Mouse (Mus musculus): ENCODE data around the gene Syt12. TPM values are rescaled to one million over a fixed set of nuclear protein-coding genes. Genes with fewer than 3 reads are reported as not detected.

The Syt12 gene
- polyA plus RNA-seq, 1 experiment from 2014 or later, result 1.9 TPM

- Histone ChIP-seq H3K9me3 (replicated peaks; ENCODE audit: control insufficient read depth, low read length) (no peaks in the 10 kb centered on the region), H3K36me3 (ENCODE audit: control insufficient read depth, insufficient read depth, low read length) (no peaks in the 10 kb centered on the region), H3K4me1 (ENCODE audit: control insufficient read depth, insufficient read depth, low read length) (no peaks in the 10 kb centered on the region), H3K4me3 (ENCODE audit: low read depth, low read length) (no peak overlapping the region), H3K27ac (ENCODE audit: low read depth, low read length) (no peak overlapping the region), H3K4me2 (ENCODE audit: low read length) (no peak overlapping the region), H3K27me3 (replicated peaks; ENCODE audit: control insufficient read depth, insufficient read depth, low read length) (peaks cover 8% of the 10 kb centered on the region; the same call in 1 of the 2 replicates), H3K9ac (ENCODE audit: low read length) (no peak overlapping the region)
- ATAC-seq (no peak), DNase-seq (ENCODE audit: low spot score) (no peak)
- WGBS, result 83% methylated on average over 1 of the region's 1 CpGs
Observed at GRCm38 (mm10) chr19:4434999-4435398, 42.2 kb downstream of the Syt12 start.

DNA sequence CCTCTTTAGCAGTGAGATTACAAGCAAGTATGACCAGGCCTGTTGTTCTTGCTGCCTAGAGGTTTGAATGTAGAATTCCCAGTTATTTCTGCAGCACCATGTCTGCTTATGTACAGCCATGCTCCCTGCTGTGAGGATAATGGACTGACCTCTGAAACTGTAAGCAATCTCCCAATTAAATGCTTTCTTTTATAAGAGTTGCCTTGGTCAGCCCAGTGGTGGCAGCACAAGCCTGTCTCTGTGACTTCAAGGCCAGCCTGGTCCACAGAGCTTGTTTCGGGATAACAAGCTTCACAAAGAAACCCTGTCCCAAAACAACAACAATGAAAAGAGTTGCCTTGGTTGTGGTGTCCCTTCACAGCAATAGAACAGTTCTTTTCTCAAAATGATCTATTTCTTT, 43.5 kb downstream of the Syt12 start:
- Histone ChIP-seq H3K4me3 (ENCODE audit: low read depth, low read length) (no peak overlapping the region), H3K4me1 (ENCODE audit: control insufficient read depth, insufficient read depth, low read length) (no peaks in the 10 kb centered on the region), H3K4me2 (ENCODE audit: low read length) (no peak overlapping the region), H3K27me3 (replicated peaks; ENCODE audit: control insufficient read depth, insufficient read depth, low read length) (peaks cover 5% of the 10 kb centered on the region; the same call in 1 of the 2 replicates), H3K36me3 (ENCODE audit: control insufficient read depth, insufficient read depth, low read length) (no peaks in the 10 kb centered on the region), H3K9ac (ENCODE audit: low read length) (no peak overlapping the region), H3K9me3 (replicated peaks; ENCODE audit: control insufficient read depth, low read length) (no peaks in the 10 kb centered on the region), H3K27ac (ENCODE audit: low read depth, low read length) (no peak overlapping the region)
- WGBS, result 63% methylated on average over 1 of the region's 1 CpGs
- DNase-seq (ENCODE audit: low spot score) (no peak), ATAC-seq (no peak)

DNA sequence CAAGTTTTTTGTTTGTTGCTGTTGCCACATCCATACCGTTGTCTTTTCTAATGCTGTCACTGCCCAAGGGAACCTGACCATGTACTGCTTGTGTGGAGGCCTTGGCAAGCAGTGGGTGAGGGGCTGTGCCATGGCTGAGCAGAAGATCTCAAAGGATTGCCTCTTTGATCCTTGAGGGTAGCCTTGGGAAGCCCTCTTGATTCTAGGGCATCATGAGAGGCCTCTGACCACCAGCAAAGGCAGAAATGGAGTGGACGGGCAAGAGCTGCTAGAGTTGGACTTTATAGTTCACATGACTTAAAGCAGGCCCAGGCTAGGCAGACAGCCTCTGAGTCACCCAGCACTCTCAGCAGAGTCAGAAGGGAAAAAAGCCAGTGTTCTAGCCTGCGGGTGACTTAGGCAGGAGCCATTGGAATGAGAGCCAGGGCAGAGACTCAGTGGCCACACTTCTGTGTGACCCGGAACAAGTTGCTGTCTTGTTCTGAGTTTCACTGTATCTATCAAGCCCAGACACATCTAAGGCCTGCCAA, 47.1 kb downstream of the Syt12 start:
- DNase-seq (ENCODE audit: low spot score) (no peak), ATAC-seq (no peak)
- no peak overlapping the region for H3K4me2 ChIP-seq (ENCODE audit: low read length)
- H3K9ac ChIP-seq (ENCODE audit: low read length), result no peak overlapping the region
- no peaks in the 10 kb centered on the region for H3K27me3 ChIP-seq (replicated peaks; ENCODE audit: control insufficient read depth, insufficient read depth, low read length)
- H3K27ac ChIP-seq (ENCODE audit: low read depth, low read length), result no peak overlapping the region
- 93% methylated on average over 4 of the region's 4 CpGs for WGBS
- no peaks in the 10 kb centered on the region for H3K4me1 ChIP-seq (ENCODE audit: control insufficient read depth, insufficient read depth, low read length)
- H3K9me3 ChIP-seq (replicated peaks; ENCODE audit: control insufficient read depth, low read length), result no peaks in the 10 kb centered on the region
- H3K4me3 ChIP-seq (ENCODE audit: low read depth, low read length), result no peak overlapping the region
- H3K36me3 ChIP-seq (ENCODE audit: control insufficient read depth, insufficient read depth, low read length), result no peaks in the 10 kb centered on the region

DNA sequence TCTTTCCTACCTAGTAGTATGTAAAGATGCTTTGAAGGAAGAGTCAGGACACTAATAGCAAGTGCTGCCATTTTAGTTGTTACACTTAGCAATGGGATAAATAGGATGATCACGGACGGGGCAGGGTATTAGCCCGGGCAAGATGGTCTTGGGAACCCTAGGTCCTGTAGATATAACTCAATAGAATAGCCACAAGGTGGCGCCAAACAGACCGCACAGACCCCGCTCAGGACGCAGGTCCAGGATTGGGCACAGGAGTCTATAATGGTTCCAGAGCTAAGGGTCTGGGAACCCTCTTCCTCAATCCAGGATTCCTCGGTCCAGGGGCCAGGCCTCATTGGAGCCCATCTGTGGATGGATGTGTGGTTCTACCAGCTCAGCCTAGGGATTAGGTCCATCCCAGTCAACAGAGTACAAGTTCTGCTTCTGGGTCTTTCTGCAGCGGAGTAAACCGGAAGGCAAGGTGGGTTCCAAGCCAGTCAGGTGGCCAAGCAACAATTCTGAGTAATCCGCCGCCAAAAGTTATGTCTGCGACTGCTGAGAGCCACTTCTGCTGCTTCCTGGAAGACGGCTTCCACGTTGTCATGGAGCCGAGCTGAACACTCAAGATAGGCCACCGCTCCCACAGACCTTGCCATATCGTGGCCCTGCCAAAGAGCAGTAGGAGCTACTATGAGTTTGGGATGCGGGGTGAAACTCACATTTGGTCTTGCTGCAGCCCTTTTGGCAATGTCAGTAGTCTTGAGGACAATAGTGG, 51.5 kb downstream of the Syt12 start:
- Histone ChIP-seq H3K9ac (ENCODE audit: low read length) (no peak overlapping the region), H3K27ac (ENCODE audit: low read depth, low read length) (no peak overlapping the region), H3K4me2 (ENCODE audit: low read length) (no peak overlapping the region), H3K4me1 (ENCODE audit: control insufficient read depth, insufficient read depth, low read length) (no peaks in the 10 kb centered on the region), H3K4me3 (ENCODE audit: low read depth, low read length) (no peak overlapping the region), H3K36me3 (ENCODE audit: control insufficient read depth, insufficient read depth, low read length) (no peaks in the 10 kb centered on the region), H3K27me3 (replicated peaks; ENCODE audit: control insufficient read depth, insufficient read depth, low read length) (no peaks in the 10 kb centered on the region), H3K9me3 (replicated peaks; ENCODE audit: control insufficient read depth, low read length) (no peaks in the 10 kb centered on the region)
- WGBS, result 75% methylated on average over 19 of the region's 19 CpGs
- peak; percentile 38 for DNase-seq (ENCODE audit: low spot score)
- ATAC-seq, result no peak

- Histone ChIP-seq H3K4me1 (ENCODE audit: control insufficient read depth, insufficient read depth, low read length) (no peaks in the 10 kb centered on the region), H3K4me2 (ENCODE audit: low read length) (no peak overlapping the region), H3K9me3 (replicated peaks; ENCODE audit: control insufficient read depth, low read length) (no peaks in the 10 kb centered on the region), H3K36me3 (ENCODE audit: control insufficient read depth, insufficient read depth, low read length) (no peaks in the 10 kb centered on the region), H3K4me3 (ENCODE audit: low read depth, low read length) (no peak overlapping the region), H3K9ac (ENCODE audit: low read length) (no peak overlapping the region), H3K27me3 (replicated peaks; ENCODE audit: control insufficient read depth, insufficient read depth, low read length) (no peaks in the 10 kb centered on the region), H3K27ac (ENCODE audit: low read depth, low read length) (no peak overlapping the region)
- 55% methylated on average over 3 of the region's 3 CpGs for WGBS
- ATAC-seq, result no peak
- no peak for DNase-seq (ENCODE audit: low spot score)
Observed at GRCm38 (mm10) chr19:4423021-4423420, 54.2 kb downstream of the Syt12 start.

GRCm38 (mm10) chr19:4422581-4422980, 54.7 kb downstream of the Syt12 start:
- WGBS, result 95% methylated on average over 3 of the region's 3 CpGs
- Histone ChIP-seq H3K9ac (ENCODE audit: low read length) (no peak overlapping the region), H3K4me1 (ENCODE audit: control insufficient read depth, insufficient read depth, low read length) (no peaks in the 10 kb centered on the region), H3K36me3 (ENCODE audit: control insufficient read depth, insufficient read depth, low read length) (no peaks in the 10 kb centered on the region), H3K27ac (ENCODE audit: low read depth, low read length) (no peak overlapping the region), H3K4me2 (ENCODE audit: low read length) (no peak overlapping the region), H3K4me3 (ENCODE audit: low read depth, low read length) (no peak overlapping the region), H3K9me3 (replicated peaks; ENCODE audit: control insufficient read depth, low read length) (no peaks in the 10 kb centered on the region), H3K27me3 (replicated peaks; ENCODE audit: control insufficient read depth, insufficient read depth, low read length) (no peaks in the 10 kb centered on the region)
- ATAC-seq, result no peak
- no peak for DNase-seq (ENCODE audit: low spot score)

GRCm38 (mm10) chr19:4420153-4420910, 56.9 kb downstream of the Syt12 start:
- 88% methylated on average over 8 of the region's 8 CpGs for WGBS

DNA sequence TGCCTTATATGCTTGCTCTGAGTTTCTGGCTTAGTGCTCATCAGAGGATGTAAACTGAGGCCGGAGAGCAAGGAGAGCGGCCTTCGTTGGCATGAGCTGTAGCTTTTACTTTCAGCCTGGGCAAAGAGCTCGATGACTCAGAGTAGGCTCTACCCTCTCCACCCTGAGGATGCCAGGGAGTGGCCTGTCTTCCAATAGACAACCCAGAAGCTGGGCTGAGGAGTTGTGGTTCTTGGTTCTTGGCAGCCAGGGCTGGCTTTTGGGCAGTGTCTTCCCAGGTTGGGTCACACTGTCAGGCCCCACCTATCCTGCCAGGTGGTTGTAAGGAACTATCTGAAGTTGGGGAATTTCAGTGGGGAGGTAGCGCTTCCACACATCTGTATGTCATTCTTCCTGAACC, 57.5 kb downstream of the Syt12 start:
- Histone ChIP-seq H3K27ac (ENCODE audit: low read depth, low read length) (no peak overlapping the region), H3K4me2 (ENCODE audit: low read length) (no peak overlapping the region), H3K9ac (ENCODE audit: low read length) (no peak overlapping the region), H3K36me3 (ENCODE audit: control insufficient read depth, insufficient read depth, low read length) (no peaks in the 10 kb centered on the region), H3K9me3 (replicated peaks; ENCODE audit: control insufficient read depth, low read length) (no peaks in the 10 kb centered on the region), H3K4me1 (ENCODE audit: control insufficient read depth, insufficient read depth, low read length) (no peaks in the 10 kb centered on the region), H3K27me3 (replicated peaks; ENCODE audit: control insufficient read depth, insufficient read depth, low read length) (no peaks in the 10 kb centered on the region), H3K4me3 (ENCODE audit: low read depth, low read length) (no peak overlapping the region)
- no peak for ATAC-seq
- WGBS, result 94% methylated on average over 5 of the region's 5 CpGs
- no peak for DNase-seq (ENCODE audit: low spot score)

More at GRCm38 (mm10) chr19:4420153-4420910, 56.9 kb downstream of the Syt12 start:
- H3K9ac ChIP-seq (ENCODE audit: low read length), result no peak overlapping the region
- H3K36me3 ChIP-seq (ENCODE audit: control insufficient read depth, insufficient read depth, low read length), result no peaks in the 10 kb centered on the region
- no peak overlapping the region for H3K27ac ChIP-seq (ENCODE audit: low read depth, low read length)
- no peak overlapping the region for H3K4me2 ChIP-seq (ENCODE audit: low read length)
- H3K27me3 ChIP-seq (replicated peaks; ENCODE audit: control insufficient read depth, insufficient read depth, low read length), result no peaks in the 10 kb centered on the region
- H3K9me3 ChIP-seq (replicated peaks; ENCODE audit: control insufficient read depth, low read length), result no peaks in the 10 kb centered on the region
- no peaks in the 10 kb centered on the region for H3K4me1 ChIP-seq (ENCODE audit: control insufficient read depth, insufficient read depth, low read length)
- DNase-seq (ENCODE audit: low spot score) (no peak), ATAC-seq (no peak)
- no peak overlapping the region for H3K4me3 ChIP-seq (ENCODE audit: low read depth, low read length)

DNA sequence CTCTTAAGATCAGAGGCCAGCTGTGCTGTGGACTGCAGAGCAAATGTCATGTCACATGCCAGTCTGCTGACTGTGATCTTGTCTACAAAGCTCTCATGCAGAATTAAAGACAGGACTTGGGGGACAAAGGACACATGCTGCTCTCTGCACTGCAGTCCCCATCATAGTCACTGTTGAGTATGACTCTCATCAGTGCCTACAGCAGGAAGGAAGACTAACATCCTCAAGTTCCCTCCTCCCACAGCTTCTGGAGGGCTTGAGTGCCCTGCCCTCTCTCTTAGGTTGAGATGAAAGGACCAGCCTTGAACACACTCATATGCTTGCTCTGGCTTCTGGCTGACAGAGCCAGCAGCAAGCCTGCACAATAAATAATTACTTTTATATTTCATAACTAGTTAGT, 59.5 kb downstream of the Syt12 start:
- no peaks in the 10 kb centered on the region for H3K9me3 ChIP-seq (replicated peaks; ENCODE audit: control insufficient read depth, low read length)
- no peak overlapping the region for H3K4me3 ChIP-seq (ENCODE audit: low read depth, low read length)
- no peak overlapping the region for H3K27ac ChIP-seq (ENCODE audit: low read depth, low read length)
- H3K9ac ChIP-seq (ENCODE audit: low read length), result no peak overlapping the region
- no peaks in the 10 kb centered on the region for H3K27me3 ChIP-seq (replicated peaks; ENCODE audit: control insufficient read depth, insufficient read depth, low read length)
- no peaks in the 10 kb centered on the region for H3K4me1 ChIP-seq (ENCODE audit: control insufficient read depth, insufficient read depth, low read length)
- no peak overlapping the region for H3K4me2 ChIP-seq (ENCODE audit: low read length)
- ATAC-seq, result no peak
- DNase-seq (ENCODE audit: low spot score), result no peak
- H3K36me3 ChIP-seq (ENCODE audit: control insufficient read depth, insufficient read depth, low read length), result no peaks in the 10 kb centered on the region

All from forebrain, embryonic 14.5 days (tissue).